Mouse (Mus musculus): ENCODE results near the gene Spsb2.

The Spsb2 gene

DNA sequence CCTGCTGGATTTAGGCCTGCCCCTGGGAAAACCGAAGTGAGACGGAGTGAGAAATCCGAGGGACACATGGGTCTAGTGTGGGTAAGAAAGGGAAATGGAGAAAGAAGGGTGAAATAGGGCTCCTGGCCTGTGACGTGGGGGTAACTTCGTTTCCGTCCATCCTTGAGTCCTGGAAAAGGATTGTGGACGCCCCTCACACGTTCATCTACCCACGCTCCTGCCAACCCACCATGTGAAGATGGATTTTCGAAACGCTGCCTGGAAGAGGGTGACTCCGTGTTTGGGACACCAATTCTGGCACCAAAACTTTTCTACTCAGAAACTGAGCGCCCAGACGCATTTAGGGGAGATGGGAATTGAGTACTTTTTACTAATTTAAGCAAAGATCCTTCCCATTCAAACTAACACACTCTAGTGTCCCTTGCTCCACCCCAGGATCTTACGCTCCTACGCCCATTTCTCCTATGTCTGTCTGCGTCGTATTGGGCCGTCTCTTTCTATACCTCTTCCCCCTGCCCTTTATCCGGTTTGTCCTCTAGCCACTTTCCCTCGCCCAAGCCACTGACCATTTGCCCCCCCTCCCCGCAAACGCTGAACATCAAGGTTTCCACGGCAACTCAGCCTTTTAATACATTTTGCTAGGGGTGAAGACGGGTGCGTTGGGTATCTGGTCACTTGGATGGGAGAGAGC is 49.5 kb downstream of the Spsb2 start:
- no peak for DNase-seq (ENCODE audit: low spot score in 2 of 2)

DNA sequence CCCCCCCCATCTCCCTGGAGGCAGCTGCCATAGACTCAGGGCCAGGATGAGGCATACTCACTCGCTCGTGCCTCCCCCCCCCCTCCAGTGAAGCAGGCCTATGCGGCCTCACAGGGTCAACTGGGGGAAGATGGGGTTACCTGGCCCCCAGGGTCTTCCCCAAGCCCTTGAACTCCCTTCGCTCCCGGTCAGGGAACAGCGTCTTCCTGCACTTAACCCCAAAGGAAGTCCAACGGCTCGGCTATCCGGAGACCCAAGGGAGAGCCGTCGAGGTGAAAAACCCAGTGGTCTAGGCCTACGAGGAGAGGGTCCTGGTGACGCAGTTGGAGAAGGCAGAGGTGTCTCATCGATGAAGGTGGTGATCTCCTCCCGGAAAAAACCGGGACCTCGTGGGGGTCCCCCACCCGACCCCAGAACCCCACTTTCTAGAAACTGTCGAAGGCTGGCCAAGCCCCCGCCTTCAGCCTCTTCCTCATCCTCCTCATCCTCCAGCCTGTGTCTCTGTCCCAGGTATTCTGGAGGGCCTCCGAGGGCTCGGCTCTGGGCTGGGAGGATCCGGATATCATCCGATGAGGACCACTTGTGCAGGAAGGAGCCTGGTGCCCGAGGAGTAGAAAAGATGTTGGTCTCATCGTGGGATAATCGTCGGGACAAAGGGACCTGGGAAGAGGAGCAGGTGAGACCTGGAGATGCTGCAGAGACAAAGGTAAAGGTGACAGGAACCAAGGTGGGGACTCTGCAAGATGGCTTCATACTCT is 50.3 kb downstream of the Spsb2 start:
- DNase-seq (ENCODE audit: low spot score in 2 of 2): no peak

DNA sequence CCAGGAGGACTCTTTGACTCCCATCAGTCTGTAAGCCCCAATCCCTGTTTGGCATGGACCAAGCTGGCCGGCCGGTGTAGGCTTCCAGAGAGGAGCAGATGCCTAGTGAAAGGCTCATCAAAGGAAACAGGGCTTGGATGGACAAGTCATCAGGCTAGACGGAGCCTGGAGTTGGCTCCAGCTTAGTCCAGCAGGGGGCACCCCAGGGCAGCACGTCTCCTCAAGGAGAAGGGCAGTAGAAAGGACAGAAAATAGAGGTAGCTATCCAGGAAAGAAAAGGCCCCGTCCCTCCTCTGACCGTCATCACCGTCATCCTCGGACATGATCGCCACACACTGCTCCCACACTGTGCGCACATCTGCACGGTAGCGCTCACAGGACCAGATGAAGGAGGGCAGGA is 51.3 kb downstream of the Spsb2 start:
- peak; percentile 63 to 83 for DNase-seq (ENCODE audit: low spot score in 2 of 2)
